Mouse (Mus musculus) midbrain, embryonic 16.5 days (tissue): ENCODE data around the gene Atrn. TPM values are rescaled to one million over a fixed set of nuclear protein-coding genes. Genes with fewer than 3 reads are reported as not detected.

Experiments used
- ATAC-seq: fragments of 200-750 bp; cut with Nextera tagmentation; 2 replicates; pipeline ENCODE4 v1.8.0; 2017; ENCODE audit warnings: moderate TSS enrichment
- H3K27ac ChIP-seq: fragments of 300-500 bp; sonication (generic); 2 replicates; pipeline ENCODE4 v1.5.1; 2014; ENCODE audit warnings: mild to moderate bottlenecking, low read length, mixed read lengths
- H3K27me3 ChIP-seq: fragments of 300-500 bp; sonication (generic); 2 replicates; pipeline ENCODE4 v1.6.1; 2014; ENCODE audit warnings: low read depth, low read length, mixed read lengths; ENCODE audit not compliant: control insufficient read depth, insufficient read depth
- H3K36me3 ChIP-seq: fragments of 300-500 bp; sonication (generic); 2 replicates; pipeline ENCODE4 v1.6.1; 2014; ENCODE audit warnings: mild to moderate bottlenecking, low read length, moderate library complexity, mixed read lengths; ENCODE audit not compliant: control insufficient read depth, insufficient read depth
- H3K4me1 ChIP-seq: fragments of 300-500 bp; sonication (generic); 2 replicates; pipeline ENCODE4 v1.6.1; 2014; ENCODE audit warnings: mild to moderate bottlenecking, low read length, mixed read lengths; ENCODE audit not compliant: control insufficient read depth, insufficient read depth
- H3K4me2 ChIP-seq: fragments of 300-500 bp; sonication (generic); 2 replicates; pipeline ENCODE4 v1.6.1; 2014; ENCODE audit warnings: mild to moderate bottlenecking, low read length, mixed read lengths
- H3K4me3 ChIP-seq: fragments of 300-500 bp; sonication (generic); 2 replicates; pipeline ENCODE4 v1.5.1; 2014; ENCODE audit warnings: low read depth, mild to moderate bottlenecking, low read length, moderate library complexity, mixed read lengths
- H3K9ac ChIP-seq: fragments of 300-500 bp; sonication (generic); 2 replicates; pipeline ENCODE4 v1.6.1; 2014; ENCODE audit warnings: low read depth, low read length, mixed read lengths
- H3K9me3 ChIP-seq: fragments of 300-500 bp; sonication (generic); replicated peaks from 2 replicates; pipeline ENCODE4 v1.6.1; 2014; ENCODE audit warnings: mild to moderate bottlenecking, low read length, mixed read lengths; ENCODE audit not compliant: control insufficient read depth, poor library complexity, severe bottlenecking
- WGBS: fragments of 180-500 bp; shearing (Covaris S2); extraction: QIAGEN DNeasy Blood & Tissue Kit; methylation state at CpG from one replicate; pipeline ENCODE4 v1.1.7; 2014; 5-methylcytosine and 5-hydroxymethylcytosine counted together
- polyA plus RNA-seq: library from polyadenylated mRNA; unstranded; fragments of >200 nt; fragmentation: Nextera tagmentation; extraction: Ambion mirVana; gene quantifications from 2 replicates; pipeline ENCODE4 v1.2.1, GENCODE M21; 2015

Gene Atrn
- polyA plus RNA-seq, 1 experiment from 2014 or later, result 15.0 TPM

- Histone ChIP-seq H3K9ac (no peak overlapping the region), H3K27ac (no peak overlapping the region), H3K9me3 (no peaks in the 10 kb centered on the region), H3K4me3 (no peak overlapping the region), H3K27me3 (no peaks in the 10 kb centered on the region), H3K36me3 (peaks cover 19% of the 10 kb centered on the region), H3K4me1 (no peaks in the 10 kb centered on the region), H3K4me2 (no peak overlapping the region)
- no peak for ATAC-seq
Measured at GRCm38 (mm10) chr2:130977589-130977988, 71.3 kb downstream of the Atrn start.

GRCm38 (mm10) chr2:130978058-130978847, 72.0 kb downstream of the Atrn start:
- H3K27ac ChIP-seq, result no peak overlapping the region
- H3K4me3 ChIP-seq, result no peak overlapping the region
- no peaks in the 10 kb centered on the region for H3K4me1 ChIP-seq
- H3K27me3 ChIP-seq, result no peaks in the 10 kb centered on the region
- H3K4me2 ChIP-seq, result no peak overlapping the region
- H3K36me3 ChIP-seq, result peaks cover 24% of the 10 kb centered on the region
- no peaks in the 10 kb centered on the region for H3K9me3 ChIP-seq
- ATAC-seq, result no peak
- WGBS, result 81% methylated on average over 10 of the region's 10 CpGs
- H3K9ac ChIP-seq, result no peak overlapping the region

GRCm38 (mm10) chr2:130979138-130979537, 72.8 kb downstream of the Atrn start:
- Histone ChIP-seq H3K4me2 (no peak overlapping the region), H3K27me3 (no peaks in the 10 kb centered on the region), H3K27ac (no peak overlapping the region), H3K4me3 (no peak overlapping the region), H3K9ac (no peak overlapping the region), H3K4me1 (no peaks in the 10 kb centered on the region), H3K36me3 (peaks cover 17% of the 10 kb centered on the region), H3K9me3 (no peaks in the 10 kb centered on the region)
- no peak for ATAC-seq

GRCm38 (mm10) chr2:130992818-130993217, 86.5 kb downstream of the Atrn start:
- Histone ChIP-seq H3K4me3 (no peak overlapping the region), H3K27ac (no peak overlapping the region), H3K4me1 (no peaks in the 10 kb centered on the region), H3K9ac (no peak overlapping the region), H3K36me3 (peaks cover 11% of the 10 kb centered on the region; the same call in 1 of the 2 replicates), H3K27me3 (no peaks in the 10 kb centered on the region), H3K9me3 (no peaks in the 10 kb centered on the region), H3K4me2 (no peak overlapping the region)
- no peak for ATAC-seq
- 97% methylated on average over 2 of the region's 2 CpGs for WGBS

- H3K9me3 ChIP-seq, result no peaks in the 10 kb centered on the region
- H3K27ac ChIP-seq, result no peak overlapping the region
- H3K4me2 ChIP-seq, result no peak overlapping the region
- H3K4me1 ChIP-seq, result no peaks in the 10 kb centered on the region
- H3K9ac ChIP-seq, result no peak overlapping the region
- no peak overlapping the region for H3K4me3 ChIP-seq
- no peak for ATAC-seq
- 88% methylated on average over 2 of the region's 2 CpGs for WGBS
- H3K36me3 ChIP-seq, result peaks cover 15% of the 10 kb centered on the region
- H3K27me3 ChIP-seq, result no peaks in the 10 kb centered on the region
Measured at GRCm38 (mm10) chr2:131009123-131009522, 102.8 kb downstream of the Atrn start.

GRCm38 (mm10) chr2:131010566-131010965, 104.3 kb downstream of the Atrn start:
- Histone ChIP-seq H3K36me3 (peaks cover 17% of the 10 kb centered on the region), H3K27ac (no peak overlapping the region), H3K9ac (no peak overlapping the region), H3K27me3 (no peaks in the 10 kb centered on the region), H3K9me3 (no peaks in the 10 kb centered on the region), H3K4me2 (no peak overlapping the region), H3K4me1 (no peaks in the 10 kb centered on the region), H3K4me3 (no peak overlapping the region)
- no peak for ATAC-seq
- 100% methylated on average over 1 of the region's 1 CpGs for WGBS

GRCm38 (mm10) chr2:131025230-131025629, 118.9 kb downstream of the Atrn start:
- Histone ChIP-seq H3K9me3 (no peaks in the 10 kb centered on the region), H3K27me3 (no peaks in the 10 kb centered on the region), H3K9ac (no peak overlapping the region), H3K36me3 (peaks cover 38% of the 10 kb centered on the region), H3K4me2 (no peak overlapping the region), H3K27ac (no peak overlapping the region), H3K4me1 (no peaks in the 10 kb centered on the region), H3K4me3 (no peak overlapping the region)
- no peak for ATAC-seq
- WGBS, result 92% methylated on average over 2 of the region's 2 CpGs

- peaks cover 24% of the 10 kb centered on the region for H3K36me3 ChIP-seq
- WGBS, result 87% methylated on average over 3 of the region's 3 CpGs
Measured at GRCm38 (mm10) chr2:131026941-131027340, 120.6 kb downstream of the Atrn start.

GRCm38 (mm10) chr2:131029065-131029935, 123.0 kb downstream of the Atrn start:
- ATAC-seq, result no peak
- Histone ChIP-seq H3K9me3 (no peaks in the 10 kb centered on the region), H3K36me3 (peaks cover 12% of the 10 kb centered on the region), H3K4me3 (no peak overlapping the region), H3K27me3 (no peaks in the 10 kb centered on the region), H3K4me1 (no peaks in the 10 kb centered on the region), H3K27ac (no peak overlapping the region), H3K4me2 (no peak overlapping the region), H3K9ac (no peak overlapping the region)
- whole genome bisulfite sequencing, result 81% methylated on average over 9 of the region's 9 CpGs

More at GRCm38 (mm10) chr2:131026941-131027340, 120.6 kb downstream of the Atrn start:
- no peaks in the 10 kb centered on the region for H3K4me1 ChIP-seq
- H3K4me3 ChIP-seq, result no peak overlapping the region
- H3K4me2 ChIP-seq, result no peak overlapping the region
- H3K27ac ChIP-seq, result no peak overlapping the region
- no peak overlapping the region for H3K9ac ChIP-seq
- no peaks in the 10 kb centered on the region for H3K27me3 ChIP-seq
- no peak for ATAC-seq
- H3K9me3 ChIP-seq, result no peaks in the 10 kb centered on the region
